Mouse (Mus musculus) lung, postnatal 0 days (tissue): Measurements from ENCODE around the gene Plaur. TPM values are rescaled to one million over a fixed set of nuclear protein-coding genes. Genes with fewer than 3 reads are reported as not detected.

ENCODE experiments used
- ATAC-seq: fragments of 200-750 bp; cut with Nextera tagmentation; 2 replicates; pipeline ENCODE4 v1.8.0; 2017; ENCODE audit warnings: moderate library complexity
- DNase-seq: peaks from one replicate; pipeline ENCODE4 v3.0.0-alpha.2; 2016; ENCODE audit warnings: low spot score
- H3K27ac ChIP-seq: fragments of 300-500 bp; sonication (generic); 2 replicates; pipeline ENCODE4 v1.5.1; 2014; ENCODE audit warnings: antibody characterized with exemption, mild to moderate bottlenecking, low read length, mixed read lengths
- H3K27me3 ChIP-seq: fragments of 300-500 bp; sonication (generic); replicated peaks from 2 replicates; pipeline ENCODE4 v1.6.1; 2014; ENCODE audit warnings: low read length, mixed read lengths; ENCODE audit not compliant: insufficient read depth
- H3K36me3 ChIP-seq: fragments of 300-500 bp; sonication (generic); 2 replicates; pipeline ENCODE4 v1.6.1; 2014; ENCODE audit warnings: low read length, mixed read lengths; ENCODE audit not compliant: insufficient read depth
- H3K4me1 ChIP-seq: fragments of 300-500 bp; sonication (generic); 2 replicates; pipeline ENCODE4 v1.6.1; 2014; ENCODE audit warnings: antibody characterized with exemption, low read depth, low read length, mixed read lengths; ENCODE audit not compliant: insufficient read depth
- H3K4me2 ChIP-seq: fragments of 300-500 bp; sonication (generic); replicated peaks from 2 replicates; pipeline ENCODE4 v1.6.1; 2014; ENCODE audit warnings: low read depth, mild to moderate bottlenecking, low read length, moderate library complexity, mixed read lengths
- H3K4me3 ChIP-seq: fragments of 300-500 bp; sonication (generic); 2 replicates; pipeline ENCODE4 v1.5.1; 2014; ENCODE audit warnings: low read depth, low read length
- H3K9ac ChIP-seq: fragments of 300-500 bp; sonication (generic); replicated peaks from 2 replicates; pipeline ENCODE4 v1.6.1; 2014; ENCODE audit warnings: low read depth, mild to moderate bottlenecking
- H3K9me3 ChIP-seq: fragments of 300-500 bp; sonication (generic); 2 replicates; pipeline ENCODE4 v1.6.1; 2016; ENCODE audit warnings: low read length, mixed read lengths
- CTCF ChIP-seq: IDR thresholded peaks from 2 replicates; pipeline ENCODE4 v1.5.1; 2016; ENCODE audit warnings: antibody characterized with exemption, mild to moderate bottlenecking
- EP300 ChIP-seq: IDR thresholded peaks from 2 replicates; pipeline ENCODE4 v1.6.1; 2016; ENCODE audit warnings: antibody characterized with exemption, mild to moderate bottlenecking, control low read depth
- WGBS: fragments of 180-500 bp; shearing (Covaris S2); extraction: QIAGEN DNeasy Blood & Tissue Kit; methylation state at CpG from one replicate; pipeline ENCODE4 v1.1.7; 2014; 5-methylcytosine and 5-hydroxymethylcytosine counted together
- polyA plus RNA-seq: library from polyadenylated mRNA; unstranded; fragments of >200 nt; fragmentation: Nextera tagmentation; extraction: Ambion mirVana; gene quantifications from 2 replicates; pipeline ENCODE4 v1.2.1, GENCODE M21; 2015

Plaur gene
- polyA plus RNA-seq, 1 experiment from 2014 or later, result 72.0 TPM

GRCm38 (mm10) chr7:24451855-24452311, 10.4 kb upstream of the Plaur start, which contains the start of gene Irgc1:
TSS of gene Irgc1 (minus strand) at chr7:24452297.
- ATAC-seq, result no peak

DNA sequence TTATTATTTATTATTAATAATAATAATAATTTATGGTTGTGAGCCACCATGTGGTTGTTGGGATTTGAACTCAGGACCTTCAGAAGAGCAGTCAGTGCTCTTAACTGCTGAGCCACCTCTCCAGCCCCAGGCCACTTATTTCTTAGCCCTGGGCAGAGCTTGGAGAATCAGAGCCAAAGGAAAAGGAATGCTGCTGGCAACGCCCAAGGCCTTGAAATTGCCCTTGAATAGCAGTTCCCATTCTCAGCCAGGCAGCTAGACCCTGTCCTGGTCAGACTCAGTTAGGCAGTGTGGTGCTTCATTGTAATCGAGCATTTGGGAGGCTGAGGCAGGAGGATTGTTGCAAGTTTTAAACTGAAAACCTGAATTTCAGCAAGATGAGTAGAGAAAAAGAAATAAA, 8.1 kb upstream of the Plaur start:
- no peaks in the 10 kb centered on the region for H3K27me3 ChIP-seq
- no peak overlapping the region for H3K9ac ChIP-seq
- no peaks in the 10 kb centered on the region for H3K9me3 ChIP-seq
- no peak overlapping the region for H3K27ac ChIP-seq
- 66% methylated on average over 2 of the region's 2 CpGs for WGBS
- no peak overlapping the region for H3K4me3 ChIP-seq
- DNase-seq (no peak), ATAC-seq (no peak)
- no peak for TF ChIP-seq EP300
- no peak for TF ChIP-seq CTCF
- H3K36me3 ChIP-seq, result no peaks in the 10 kb centered on the region
- no peak overlapping the region for H3K4me2 ChIP-seq
- H3K4me1 ChIP-seq, result 0 out of 2 replicates have a peak, but pooled peaks cover 3% of the 10 kb centered on the region

More at GRCm38 (mm10) chr7:24451855-24452311, 10.4 kb upstream of the Plaur start, which contains the start of gene Irgc1:
- H3K27ac ChIP-seq, result no peak within 1 kb of the TSS
- no peaks in the 10 kb centered on the region for H3K27me3 ChIP-seq
- no peak within 1 kb of the TSS for H3K4me2 ChIP-seq
- no peaks in the 10 kb centered on the region for H3K36me3 ChIP-seq
- H3K4me3 ChIP-seq, result no peak within 1 kb of the TSS
- WGBS, result 50% methylated on average over 9 of the region's 9 CpGs
- no peak for DNase-seq
- 0 out of 2 replicates have a peak, but pooled peaks cover 3% of the 10 kb centered on the region for H3K4me1 ChIP-seq
- no peaks in the 10 kb centered on the region for H3K9me3 ChIP-seq
- no peak within 1 kb of the TSS for H3K9ac ChIP-seq
- no peak for TF ChIP-seq EP300
- TF ChIP-seq CTCF, result no peak

DNA sequence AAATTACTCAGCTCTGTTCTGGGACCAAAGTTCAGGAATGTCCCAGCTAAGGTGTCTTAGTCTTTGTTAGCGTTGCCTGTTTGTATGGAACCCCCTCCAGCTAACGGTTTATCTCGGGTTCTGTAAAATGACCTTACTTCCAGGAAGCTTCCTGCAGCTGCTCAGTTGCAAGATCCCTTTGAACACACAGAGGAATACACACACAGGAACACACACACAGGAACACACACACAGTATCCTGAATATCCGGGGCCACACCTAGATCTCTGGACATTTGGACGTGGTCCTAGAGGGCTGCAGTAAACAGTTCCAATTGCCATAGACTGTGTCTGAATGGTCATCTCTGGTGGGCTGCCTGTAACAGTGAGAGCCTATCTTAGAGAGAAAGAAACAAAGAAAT, 6.6 kb upstream of the Plaur start:
- DNase-seq, result peak; percentile 59
- ATAC-seq, result peak; percentile 64
- no peak overlapping the region for H3K9ac ChIP-seq
- H3K36me3 ChIP-seq, result no peaks in the 10 kb centered on the region
- no peaks in the 10 kb centered on the region for H3K9me3 ChIP-seq
- TF ChIP-seq CTCF (no peak), EP300 (peak; percentile 89)
- H3K4me2 ChIP-seq, result no peak overlapping the region
- WGBS, result 55% methylated on average over 5 of the region's 5 CpGs
- H3K4me1 ChIP-seq, result 0 out of 2 replicates have a peak, but pooled peaks cover 2% of the 10 kb centered on the region
- no peaks in the 10 kb centered on the region for H3K27me3 ChIP-seq
- H3K4me3 ChIP-seq, result no peak overlapping the region
- H3K27ac ChIP-seq, result peak overlapping the region; percentile 47

DNA sequence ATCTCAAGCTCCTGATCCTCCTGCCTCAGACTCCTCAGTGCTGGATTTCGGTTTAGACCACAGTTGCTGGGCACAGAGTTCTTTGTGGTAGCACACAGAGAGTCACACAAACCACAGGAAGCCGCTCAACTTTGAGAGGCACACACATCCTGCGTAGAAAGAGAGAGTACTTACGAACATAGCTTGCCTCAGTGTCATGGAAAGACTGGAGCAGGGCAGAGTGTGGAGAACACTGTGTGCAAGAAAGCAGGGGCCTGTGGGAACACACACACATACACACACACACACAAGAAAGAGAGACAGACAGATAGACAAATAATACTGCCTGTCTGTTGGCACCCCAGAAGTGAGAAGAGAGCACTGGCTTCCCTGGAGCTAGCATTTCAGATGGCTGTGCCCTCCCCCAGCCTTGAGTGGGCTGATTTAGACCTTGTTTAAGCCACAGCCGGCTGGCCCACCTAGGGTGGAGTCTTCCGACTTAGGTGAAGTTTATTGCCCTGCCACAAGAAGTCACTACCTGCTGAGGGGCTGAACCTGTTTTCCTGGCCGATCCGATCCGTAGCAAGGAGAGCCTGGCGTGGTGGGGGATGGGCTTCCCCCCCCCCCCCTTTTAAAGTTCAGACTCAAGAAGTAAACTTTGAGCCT, 4.4 kb upstream of the Plaur start:
- Histone ChIP-seq H3K9ac (no peak overlapping the region), H3K4me3 (no peak overlapping the region), H3K27me3 (no peaks in the 10 kb centered on the region), H3K9me3 (no peaks in the 10 kb centered on the region), H3K4me1 (peaks cover 7% of the 10 kb centered on the region), H3K27ac (peak overlapping the region; percentile 87), H3K36me3 (no peaks in the 10 kb centered on the region), H3K4me2 (no peak overlapping the region)
- peak; percentile 67 for TF ChIP-seq EP300
- TF ChIP-seq CTCF, result 0 out of 2 replicates have a peak, but pooled peaks have one; percentile 8
- no peak for ATAC-seq
- 41% methylated on average over 10 of the region's 10 CpGs for WGBS
- peak; percentile 50 for DNase-seq

GRCm38 (mm10) chr7:24459440-24459839, 2.8 kb upstream of the Plaur start:
- Histone ChIP-seq H3K9ac (no peak overlapping the region), H3K36me3 (no peaks in the 10 kb centered on the region), H3K4me1 (peaks cover 7% of the 10 kb centered on the region), H3K4me2 (0 out of 2 replicates have a peak overlapping the region, but pooled peaks have one; percentile 28), H3K4me3 (no peak overlapping the region), H3K27me3 (no peaks in the 10 kb centered on the region), H3K27ac (peak overlapping the region; percentile 87), H3K9me3 (no peaks in the 10 kb centered on the region)
- ATAC-seq, result peak; percentile 53
- WGBS, result 66% methylated on average over 5 of the region's 5 CpGs
- DNase-seq, result peak; percentile 83
- peak; percentile 68 for TF ChIP-seq EP300
- no peak for TF ChIP-seq CTCF

DNA sequence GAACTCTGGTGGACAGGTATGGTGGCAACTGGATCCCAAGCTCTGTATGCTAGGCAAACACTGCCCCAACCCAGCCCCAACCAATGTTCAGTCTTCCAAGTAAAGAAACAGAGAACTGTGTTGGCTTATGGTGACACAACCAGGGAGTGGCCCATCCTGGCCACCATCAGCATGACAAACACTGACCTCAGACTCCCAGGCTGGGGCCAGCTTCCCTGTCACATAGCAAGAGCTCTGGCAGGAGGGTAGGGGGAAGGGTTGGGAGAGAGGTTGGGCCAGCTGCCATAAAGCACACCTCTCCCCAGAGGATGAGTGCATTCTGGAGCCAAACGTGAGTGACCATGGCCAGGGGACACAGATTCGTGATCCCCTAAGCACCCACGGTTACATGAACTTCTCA, 2.4 kb upstream of the Plaur start:
- no peak overlapping the region for H3K4me3 ChIP-seq
- ATAC-seq (peak; percentile 72), DNase-seq (peak; percentile 88)
- no peaks in the 10 kb centered on the region for H3K36me3 ChIP-seq
- peak overlapping the region; percentile 87 for H3K27ac ChIP-seq
- H3K9ac ChIP-seq, result no peak overlapping the region
- WGBS, result 32% methylated on average over 3 of the region's 3 CpGs
- H3K4me2 ChIP-seq, result 0 out of 2 replicates have a peak overlapping the region, but pooled peaks have one; percentile 28
- H3K27me3 ChIP-seq, result no peaks in the 10 kb centered on the region
- H3K4me1 ChIP-seq, result peaks cover 7% of the 10 kb centered on the region
- H3K9me3 ChIP-seq, result no peaks in the 10 kb centered on the region
- TF ChIP-seq EP300, result peak; percentile 59; the same call in 1 of the 2 replicates
- TF ChIP-seq CTCF, result no peak
